Mouse (Mus musculus) left cerebral cortex, postnatal 10 days (tissue): Measurements from ENCODE around the gene Gm11084. TPM values are rescaled to one million over a fixed set of nuclear protein-coding genes. Genes with fewer than 3 reads are reported as not detected.

Experiments
- DNase-seq, 2 experiments: peaks; one replicate each; pipeline ENCODE4 v3.0.0; 2021 to 2022; ENCODE audit warnings: low spot score in 2 of 2, mixed read lengths in 1 of 2; ENCODE audit errors: extremely low spot score in 1 of 2
- intact Hi-C: fragments of 180-260 bp; cut with DNase I; formaldehyde crosslinking; loops from one replicate; pipeline ENCODE4 v1.15.1; 2025
- microRNA-seq: library from miRNA; unstranded; fragments of <30 nt; microRNA quantifications from one replicate; pipeline ENCODE4 v1.2.0, GENCODE M21; 2022
- total RNA-seq, 2 experiments: library from RNA; stranded (reverse); gene quantifications; 2 replicates each; pipeline ENCODE4 v1.2.3; 2021

The Gm11084 gene
- total RNA-seq, 2 experiments from 2014 or later = not detected

DNA sequence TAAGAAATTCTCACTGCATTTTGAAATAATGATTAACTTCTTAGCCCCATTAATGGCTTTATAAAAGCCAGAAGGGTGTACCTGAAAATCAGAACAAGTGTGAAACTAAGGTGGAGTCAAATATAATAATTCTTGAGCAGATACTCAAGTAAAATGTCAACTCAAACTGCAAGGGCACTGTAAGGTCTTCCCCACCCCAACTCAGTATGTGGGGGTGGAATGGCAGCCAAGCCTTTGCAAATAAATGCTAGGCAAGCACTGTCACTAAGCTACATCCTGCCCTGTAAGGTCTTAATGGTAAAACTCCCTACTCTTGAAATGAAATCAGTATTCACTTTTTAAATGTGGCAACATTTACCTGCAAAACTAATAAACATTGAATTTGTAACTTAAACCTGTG lies 10.5 kb downstream of the Gm11084 start:
- intact Hi-C loops = loop anchor here (5.0 to 10.0 kb wide), 2 partner anchors 251 to 296 kb away; partner anchors contain the start of gene Sp9
- no peak for DNase-seq

DNA sequence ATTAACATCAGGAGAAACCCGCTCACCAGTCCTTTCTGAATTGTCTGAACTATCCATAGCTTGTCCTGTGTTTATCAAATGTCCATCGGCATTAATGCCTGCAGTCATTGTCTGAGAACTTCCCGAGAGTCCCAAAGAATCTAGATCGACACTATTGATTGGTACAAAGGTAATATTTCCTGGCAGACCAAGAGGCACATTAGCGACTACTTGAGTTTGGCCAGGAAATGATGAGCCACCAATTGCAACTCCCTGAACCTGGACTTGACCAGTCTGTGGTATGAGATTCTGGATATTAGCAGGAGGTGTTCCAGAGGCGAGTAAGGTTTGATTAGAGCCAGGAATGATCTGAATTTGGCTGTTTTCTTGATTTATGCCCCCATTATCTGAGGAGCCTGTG lies 15.7 kb downstream of the Gm11084 start:
- DNase-seq = no peak
- intact Hi-C loops = loop anchor here (10.0 kb wide), 1 partner anchor 246 kb away; no protein-coding TSS in a partner anchor

DNA sequence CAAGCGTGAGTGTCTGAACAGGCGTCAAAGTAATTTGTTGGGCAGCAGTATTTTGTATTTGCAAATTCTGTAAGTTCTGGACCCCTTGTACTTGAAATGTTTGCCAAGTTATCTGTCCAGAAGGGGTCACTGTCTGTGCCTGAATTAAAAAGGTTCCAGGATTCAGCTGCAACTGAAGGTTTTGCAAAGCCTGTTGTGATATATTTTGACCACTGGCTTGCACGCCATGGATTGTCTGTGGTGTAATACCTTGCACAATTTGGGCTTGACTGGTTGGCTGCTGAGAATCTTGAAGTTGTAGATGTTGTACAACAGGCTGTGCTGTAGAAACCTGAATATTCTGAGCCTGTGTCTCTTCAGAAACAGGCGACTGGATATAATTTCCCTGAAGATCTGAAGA lies 16.2 kb downstream of the Gm11084 start:
- intact Hi-C loops = loop anchor here (10.0 kb wide), 1 partner anchor 246 kb away; no protein-coding TSS in a partner anchor
- no peak for DNase-seq

DNA sequence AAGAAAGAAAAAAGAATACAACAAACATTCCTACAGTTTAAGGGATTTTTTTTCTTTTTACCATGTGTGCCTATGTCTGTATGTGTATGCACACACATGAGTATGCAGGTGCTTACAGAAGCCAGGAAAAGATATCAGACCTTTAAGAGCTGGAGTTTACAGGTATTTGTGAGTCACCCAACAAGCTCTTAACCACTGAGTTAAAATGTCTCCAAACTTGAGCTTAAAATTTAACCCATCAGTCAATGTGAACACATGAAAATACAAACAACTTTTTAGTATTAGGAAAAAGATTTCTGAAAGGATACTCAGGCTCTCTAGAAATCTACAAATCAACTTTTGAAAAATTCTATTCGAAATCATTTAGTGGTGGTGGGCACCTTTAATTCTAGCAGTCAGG lies 18.0 kb downstream of the Gm11084 start:
- intact Hi-C loops = no loop called here
- DNase-seq = no peak

DNA sequence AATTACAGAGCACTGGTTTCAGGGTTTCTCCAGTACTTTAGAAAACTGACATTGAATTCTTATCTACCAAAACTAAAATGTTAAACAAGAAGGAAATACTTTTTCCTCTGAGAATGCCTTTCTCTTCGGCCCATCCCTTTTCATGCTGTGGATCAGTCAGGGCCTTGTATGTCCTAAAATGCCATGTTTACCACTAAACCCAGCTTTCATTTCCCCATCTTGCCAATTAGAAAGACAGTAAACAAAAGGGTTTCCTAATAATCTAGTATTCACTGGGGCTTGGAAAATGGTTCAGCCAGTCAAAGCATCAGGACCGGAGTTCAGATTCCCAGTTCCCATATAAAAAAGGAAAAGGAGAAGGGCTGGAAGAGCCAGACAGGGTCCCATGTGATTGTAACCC lies 21.1 kb downstream of the Gm11084 start:
- intact Hi-C loops = no loop called here
- no peak for DNase-seq

DNA sequence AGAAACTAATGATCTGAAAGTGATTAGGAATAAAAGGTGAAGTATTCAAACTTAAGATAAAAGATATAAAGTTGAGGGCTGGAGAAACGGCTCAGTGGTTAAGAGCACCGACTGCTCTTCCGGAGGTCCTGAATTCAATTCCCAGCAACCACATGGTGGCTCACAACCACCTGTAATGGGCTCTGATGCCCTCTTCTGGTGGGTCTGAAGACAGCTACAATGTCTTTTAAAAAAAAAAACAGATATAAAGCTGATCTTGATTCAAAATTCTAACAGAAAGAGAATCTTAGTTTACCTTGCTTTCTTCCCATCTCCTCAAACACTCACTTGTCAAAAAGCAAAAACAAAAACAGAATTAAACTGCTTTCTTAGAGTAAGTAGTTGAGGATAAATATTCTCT lies 30.1 kb downstream of the Gm11084 start:
- no peak for DNase-seq
- intact Hi-C loops = no loop called here

DNA sequence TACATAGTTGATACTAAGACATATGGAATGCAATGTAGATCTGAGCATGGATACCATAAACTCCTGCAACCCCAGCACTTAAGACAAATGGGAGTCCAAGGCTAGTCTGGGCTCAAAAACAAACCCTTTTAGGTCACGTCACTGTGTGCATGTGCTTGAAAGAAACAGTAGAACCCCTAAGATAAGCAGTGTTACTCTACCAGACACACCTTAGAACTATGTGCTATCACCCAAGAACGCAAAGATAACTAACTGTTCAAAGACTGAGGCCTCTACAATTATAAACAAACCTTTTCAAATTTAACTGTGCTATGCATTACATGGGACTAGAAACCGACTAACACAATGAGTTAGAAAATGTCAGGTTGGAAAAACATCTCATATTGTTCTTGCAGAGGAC lies 33.5 kb downstream of the Gm11084 start:
- intact Hi-C loops = no loop called here

DNA sequence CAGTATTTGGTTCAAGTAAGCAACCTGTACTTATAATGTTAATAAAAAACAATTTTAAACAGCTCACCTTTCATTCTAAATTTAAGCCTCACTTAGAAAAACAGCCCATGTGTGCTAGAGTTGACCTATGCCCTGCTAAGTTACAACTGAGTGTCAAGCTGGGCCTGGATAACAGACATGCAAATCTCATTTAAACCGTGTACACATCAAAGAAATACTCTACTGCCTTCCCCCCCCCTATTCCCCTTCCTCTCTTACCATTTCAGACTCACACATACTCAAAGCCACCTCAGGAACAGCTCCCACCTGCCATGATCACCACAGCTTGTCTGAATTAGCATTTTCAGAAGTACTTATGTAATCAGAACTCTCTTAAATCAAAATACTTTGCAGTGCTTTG lies 50.6 kb downstream of the Gm11084 start:
- no peak for DNase-seq
- intact Hi-C loops = no loop called here

More for the DNA sequence above, 33.5 kb downstream of the Gm11084 start:
- DNase-seq = no peak

DNA sequence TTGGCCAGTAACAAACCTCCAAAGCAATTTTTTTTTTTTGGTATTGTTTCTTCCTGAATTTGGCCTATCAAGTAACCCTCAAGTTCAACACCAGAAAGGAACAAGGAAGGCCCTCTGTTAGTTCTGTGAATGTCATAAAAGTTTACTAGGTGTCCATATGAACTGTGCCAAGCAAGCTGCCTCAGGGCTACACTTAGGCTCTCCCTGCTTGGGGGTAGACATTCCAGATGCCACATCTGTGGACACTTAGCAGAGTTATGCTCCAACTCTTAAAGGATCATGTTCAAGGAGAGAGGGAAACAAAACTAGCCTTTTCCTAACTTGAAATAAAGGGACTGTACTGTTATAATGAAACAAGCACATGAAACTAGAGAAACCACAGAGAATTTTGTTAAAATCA lies 54.3 kb downstream of the Gm11084 start:
- DNase-seq = no peak
- intact Hi-C loops = no loop called here

DNA sequence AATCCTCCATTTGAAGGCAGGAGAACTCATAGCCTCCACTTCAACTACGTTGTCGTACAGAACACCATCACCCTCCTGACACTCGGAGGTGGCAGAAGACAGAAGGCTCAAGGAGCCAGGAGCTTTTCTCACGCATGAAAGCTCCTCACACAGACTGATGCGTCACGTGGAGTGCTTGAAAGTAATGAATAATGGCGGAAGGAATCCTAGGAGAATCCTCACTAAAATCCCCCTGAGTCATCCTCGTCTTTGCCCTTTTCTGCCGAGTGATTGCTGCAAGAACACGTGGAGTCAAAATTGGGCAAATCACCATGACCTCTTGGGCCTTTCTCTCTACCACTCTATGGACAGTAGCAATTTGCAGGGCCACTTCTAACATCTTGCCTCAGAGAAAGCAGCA lies 61.5 kb downstream of the Gm11084 start:
- no peak for DNase-seq
- intact Hi-C loops = no loop called here

Small RNAs within 50 kb of the gene (microRNA-seq; reads per million reads assigned to microRNA genes)
- gene Gm25960 = not detected

Other genes starting within 250 kb of the Gm11084 start
- 10 to 100 TPM; 44.9 to 56.5 TPM for gene Sp3, start 6.3 kb downstream of the Gm11084 start, total RNA-seq
- gene Ola1, start 232.2 kb upstream of the Gm11084 start, total RNA-seq = 100 to 1,000 TPM; 108 to 119 TPM